Mouse (Mus musculus) heart, adult 2 months (tissue): ENCODE results near the gene Atic. TPM values are rescaled to one million over a fixed set of nuclear protein-coding genes. Genes with fewer than 3 reads are reported as not detected.

ENCODE experiments used
- DNase-seq, 2 experiments: peaks; one replicate each; pipeline ENCODE4 v3.0.0; 2021
- H3K27ac ChIP-seq: fragments of 200-600 bp; 2 replicates; pipeline ENCODE4 v1.8.1; 2022
- H3K27me3 ChIP-seq: fragments of 200-500 bp; 2 replicates; pipeline ENCODE4 v1.6.1; 2012; ENCODE audit warnings: mild to moderate bottlenecking, low read length, inconsistent platforms, mixed read lengths; ENCODE audit not compliant: control insufficient read depth, insufficient read depth
- H3K36me3 ChIP-seq: fragments of 200-500 bp; 2 replicates; pipeline ENCODE4 v1.6.1; 2012; ENCODE audit warnings: low read length, inconsistent platforms; ENCODE audit not compliant: control insufficient read depth, insufficient read depth
- H3K4me1 ChIP-seq: fragments of 200-500 bp; 2 replicates; pipeline ENCODE4 v1.6.1; 2011; ENCODE audit warnings: low read length; ENCODE audit not compliant: control insufficient read depth, insufficient read depth
- H3K4me3 ChIP-seq: fragments of 200-600 bp; 2 replicates; pipeline ENCODE4 v1.8.1; 2022
- H3K79me2 ChIP-seq: fragments of 200-500 bp; replicated peaks from 2 replicates; pipeline ENCODE4 v1.6.1; 2012; ENCODE audit warnings: mild to moderate bottlenecking, inconsistent platforms, low read length, moderate library complexity, mixed read lengths; ENCODE audit not compliant: control insufficient read depth, insufficient read depth
- H3K9ac ChIP-seq: fragments of 200-500 bp; 2 replicates; pipeline ENCODE4 v1.6.1; 2012; ENCODE audit warnings: low read depth, mild to moderate bottlenecking, control low read depth, inconsistent platforms, low read length, mixed read lengths
- CTCF ChIP-seq: fragments of 200-600 bp; IDR thresholded peaks from 2 replicates; pipeline ENCODE4 v1.8.1; 2022; ENCODE audit warnings: antibody characterized with exemption, mild to moderate bottlenecking, moderate library complexity
- EP300 ChIP-seq: fragments of 200-500 bp; IDR thresholded peaks from 2 replicates; pipeline ENCODE4 v1.6.1; 2011; ENCODE audit warnings: low read depth, low read length, control low read depth; ENCODE audit not compliant: insufficient read depth
- POLR2A ChIP-seq: fragments of 200-500 bp; IDR thresholded peaks from 2 replicates; pipeline ENCODE4 v1.6.1; 2011; ENCODE audit warnings: mild to moderate bottlenecking, low read depth, low read length, control low read depth; ENCODE audit not compliant: insufficient read depth
- WGBS: fragments of 180-500 bp; shearing (Covaris S2); methylation state at CpG from one replicate; pipeline ENCODE4 v1.1.7; 2018; 5-methylcytosine and 5-hydroxymethylcytosine counted together
- intact Hi-C: fragments of 180-260 bp; cut with DNase I; formaldehyde crosslinking; loops from one replicate; pipeline ENCODE4 v1.15.1; 2025
- polyA plus RNA-seq: library from polyadenylated mRNA; depleted of rRNA; stranded (reverse); fragments of >200 nt; gene quantifications from 2 replicates; pipeline ENCODE4 v1.2.3, GENCODE M21; 2012
- total RNA-seq, 2 experiments: library from RNA; stranded (reverse); gene quantifications; 2 replicates each; pipeline ENCODE4 v1.2.3; 2021

The Atic gene
- total and polyA plus RNA-seq, 3 experiments: 15.3 to 23.3 (median 21.5) TPM

DNA sequence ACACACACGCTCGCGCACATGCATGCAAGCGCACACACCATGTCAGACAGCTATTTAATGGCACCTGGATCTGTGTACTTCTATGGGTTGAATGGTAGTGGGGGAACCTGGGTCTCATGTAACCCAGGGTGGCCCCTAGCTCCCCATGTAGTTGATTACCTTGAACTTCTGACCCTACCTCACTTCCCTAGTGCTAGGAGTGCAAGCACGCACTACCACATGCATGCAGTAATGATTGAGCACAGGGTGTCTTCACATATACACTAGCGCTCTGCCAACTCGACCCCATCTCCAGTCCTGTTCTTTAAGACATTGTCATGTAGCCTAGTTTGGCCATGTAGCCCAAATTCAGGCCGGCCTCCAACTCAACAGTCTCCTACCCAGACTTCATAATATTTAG, 26.4 kb downstream of the Atic start:
- TF ChIP-seq EP300 (no peak), POLR2A (no peak), CTCF (no peak)
- intact Hi-C loops: no loop called here
- H3K79me2 ChIP-seq: no peaks in the 10 kb centered on the region
- no peaks in the 10 kb centered on the region for H3K27me3 ChIP-seq
- no peak overlapping the region for H3K27ac ChIP-seq
- H3K4me3 ChIP-seq: no peak overlapping the region
- no peaks in the 10 kb centered on the region for H3K4me1 ChIP-seq
- WGBS: 91% methylated on average over 8 of the region's 8 CpGs
- H3K36me3 ChIP-seq: no peaks in the 10 kb centered on the region
- no peak for DNase-seq
- H3K9ac ChIP-seq: no peak overlapping the region

GRCm38 (mm10) chr1:71583900-71584299, 26.9 kb downstream of the Atic start:
- no peak for DNase-seq
- Histone ChIP-seq H3K4me3 (no peak overlapping the region), H3K79me2 (no peaks in the 10 kb centered on the region), H3K4me1 (no peaks in the 10 kb centered on the region), H3K9ac (no peak overlapping the region), H3K27me3 (no peaks in the 10 kb centered on the region), H3K36me3 (no peaks in the 10 kb centered on the region), H3K27ac (no peak overlapping the region)
- TF ChIP-seq POLR2A (no peak), CTCF (no peak), EP300 (no peak)
- intact Hi-C loops: no loop called here
- WGBS: 81% methylated on average over 7 of the region's 7 CpGs

DNA sequence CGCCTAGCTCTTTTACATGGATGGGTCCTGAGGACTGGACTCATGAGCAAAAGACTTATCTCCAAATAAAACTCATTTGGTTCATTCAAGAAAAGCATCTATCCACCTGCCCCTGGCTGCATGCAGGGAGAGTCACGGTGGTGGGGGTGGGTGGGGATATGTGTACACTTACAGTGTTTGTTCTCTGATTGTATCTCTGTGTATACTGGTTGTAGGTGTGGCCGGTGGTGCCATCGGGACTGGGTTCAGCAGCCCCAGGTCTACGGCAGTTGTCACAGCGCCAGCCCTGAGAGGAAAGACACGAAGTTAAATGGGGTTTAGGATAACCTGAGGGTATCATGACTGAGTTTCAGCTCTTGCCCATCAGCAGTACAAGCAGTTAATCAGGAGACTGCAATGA, 29.7 kb downstream of the Atic start:
- Histone ChIP-seq H3K27me3 (no peaks in the 10 kb centered on the region), H3K9ac (no peak overlapping the region), H3K4me3 (no peak overlapping the region), H3K4me1 (no peaks in the 10 kb centered on the region), H3K27ac (no peak overlapping the region), H3K36me3 (no peaks in the 10 kb centered on the region), H3K79me2 (no peaks in the 10 kb centered on the region)
- no peak for TF ChIP-seq EP300
- no peak for TF ChIP-seq CTCF
- no peak for TF ChIP-seq POLR2A
- WGBS: 84% methylated on average over 7 of the region's 7 CpGs
- intact Hi-C loops: no loop called here
- DNase-seq: no peak

GRCm38 (mm10) chr1:71590038-71590437, 33.1 kb downstream of the Atic start:
- no peaks in the 10 kb centered on the region for H3K27me3 ChIP-seq

DNA sequence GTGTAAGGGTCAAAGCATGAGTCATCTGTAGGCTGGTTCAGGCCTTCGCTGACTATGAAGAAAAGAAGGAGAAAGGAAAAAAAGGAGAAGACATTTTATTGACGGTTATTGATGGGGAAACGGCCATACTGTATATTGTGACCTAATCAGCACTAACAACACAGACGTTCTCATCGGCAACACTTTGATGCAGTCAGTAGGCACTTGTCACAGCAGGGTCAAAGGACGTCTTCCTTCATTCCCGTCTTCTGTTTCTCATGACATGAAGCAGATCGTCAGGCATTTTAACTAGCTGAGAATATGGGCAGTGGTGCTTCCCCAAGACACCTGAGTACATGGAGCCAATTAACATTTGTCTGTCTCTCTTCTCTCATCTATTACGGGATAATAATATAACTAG, 36.2 kb downstream of the Atic start:
- intact Hi-C loops: no loop called here
- no peak for DNase-seq
- H3K79me2 ChIP-seq: no peaks in the 10 kb centered on the region
- H3K4me1 ChIP-seq: no peaks in the 10 kb centered on the region
- no peak overlapping the region for H3K9ac ChIP-seq
- no peak overlapping the region for H3K27ac ChIP-seq
- WGBS: 92% methylated on average over 9 of the region's 9 CpGs
- no peaks in the 10 kb centered on the region for H3K36me3 ChIP-seq
- no peaks in the 10 kb centered on the region for H3K27me3 ChIP-seq
- H3K4me3 ChIP-seq: no peak overlapping the region
- TF ChIP-seq POLR2A (no peak), EP300 (no peak), CTCF (no peak)

More at GRCm38 (mm10) chr1:71590038-71590437, 33.1 kb downstream of the Atic start:
- intact Hi-C loops: no loop called here
- no peak overlapping the region for H3K27ac ChIP-seq
- no peaks in the 10 kb centered on the region for H3K4me1 ChIP-seq
- DNase-seq: no peak
- H3K4me3 ChIP-seq: no peak overlapping the region
- no peaks in the 10 kb centered on the region for H3K79me2 ChIP-seq
- no peak overlapping the region for H3K9ac ChIP-seq
- TF ChIP-seq EP300: no peak
- no peak for TF ChIP-seq CTCF
- TF ChIP-seq POLR2A: no peak
- WGBS: 96% methylated on average over 11 of the region's 11 CpGs
- no peaks in the 10 kb centered on the region for H3K36me3 ChIP-seq

GRCm38 (mm10) chr1:71594268-71594667, 37.3 kb downstream of the Atic start:
- Histone ChIP-seq H3K79me2 (no peaks in the 10 kb centered on the region), H3K27me3 (no peaks in the 10 kb centered on the region), H3K36me3 (no peaks in the 10 kb centered on the region), H3K4me1 (no peaks in the 10 kb centered on the region), H3K27ac (no peak overlapping the region), H3K9ac (no peak overlapping the region), H3K4me3 (no peak overlapping the region)
- 88% methylated on average over 2 of the region's 2 CpGs for WGBS
- intact Hi-C loops: no loop called here
- no peak for DNase-seq
- no peak for TF ChIP-seq CTCF
- no peak for TF ChIP-seq POLR2A
- no peak for TF ChIP-seq EP300

GRCm38 (mm10) chr1:71595365-71595764, 38.4 kb downstream of the Atic start:
- Histone ChIP-seq H3K27ac (no peak overlapping the region), H3K4me3 (no peak overlapping the region), H3K4me1 (no peaks in the 10 kb centered on the region), H3K9ac (no peak overlapping the region), H3K27me3 (no peaks in the 10 kb centered on the region), H3K36me3 (no peaks in the 10 kb centered on the region), H3K79me2 (no peaks in the 10 kb centered on the region)
- no peak for DNase-seq
- WGBS: 80% methylated on average over 4 of the region's 4 CpGs
- intact Hi-C loops: no loop called here
- TF ChIP-seq POLR2A: no peak
- no peak for TF ChIP-seq EP300
- TF ChIP-seq CTCF: no peak
